Mouse (Mus musculus): Measurements from ENCODE around the gene Morn5. TPM values are rescaled to one million over a fixed set of nuclear protein-coding genes. Genes with fewer than 3 reads are reported as not detected.

The Morn5 gene
- polyA plus RNA-seq, 1 experiment from 2014 or later = 0.26 TPM

- ATAC-seq (ENCODE audit: insufficient read depth, low FRiP score, low read depth) = no peak
- H3K27me3 ChIP-seq (replicated peaks) = no peaks in the 10 kb centered on the region
- H3K9ac ChIP-seq = no peak overlapping the region
- H3K36me3 ChIP-seq = peaks cover 23% of the 10 kb centered on the region
- H3K4me1 ChIP-seq = 0 out of 2 replicates have a peak, but pooled peaks cover 5% of the 10 kb centered on the region
- no peak overlapping the region for H3K4me3 ChIP-seq (replicated peaks)
- H3K9me3 ChIP-seq = no peaks in the 10 kb centered on the region
- H3K4me2 ChIP-seq = no peak overlapping the region
- no peak overlapping the region for H3K27ac ChIP-seq
- 77% methylated on average over 7 of the region's 7 CpGs for WGBS
Observed at GRCm38 (mm10) chr2:36033966-36034365, 15.3 kb upstream of the Morn5 start.

DNA sequence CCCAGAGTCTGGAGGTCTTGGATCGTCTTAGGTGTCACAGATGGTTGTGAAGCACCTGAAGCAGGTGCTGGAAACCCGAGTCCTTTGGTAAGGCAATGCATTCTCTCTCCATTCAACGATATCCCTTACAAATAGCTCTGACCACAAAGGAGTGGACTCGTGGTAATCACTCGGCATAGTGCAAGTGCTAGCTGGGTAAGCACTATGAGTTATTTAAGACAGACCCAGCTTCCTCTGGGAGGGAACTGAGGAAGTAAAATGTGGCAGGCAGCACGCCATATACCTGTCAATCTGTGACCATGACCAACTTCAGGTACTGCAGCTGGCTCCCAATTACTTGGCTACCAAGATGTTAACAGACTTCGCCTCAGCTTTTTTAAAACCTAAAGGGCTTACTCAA is 14.4 kb upstream of the Morn5 start:
- no peak for ATAC-seq (ENCODE audit: insufficient read depth, low FRiP score, low read depth)
- no peaks in the 10 kb centered on the region for H3K27me3 ChIP-seq (replicated peaks)
- no peak overlapping the region for H3K4me2 ChIP-seq
- 81% methylated on average over 7 of the region's 7 CpGs for WGBS
- H3K9ac ChIP-seq = no peak overlapping the region
- H3K9me3 ChIP-seq = no peaks in the 10 kb centered on the region
- H3K4me1 ChIP-seq = 0 out of 2 replicates have a peak, but pooled peaks cover 5% of the 10 kb centered on the region
- no peak overlapping the region for H3K4me3 ChIP-seq (replicated peaks)
- peaks cover 23% of the 10 kb centered on the region for H3K36me3 ChIP-seq
- peak overlapping the region; percentile 32; the same call in 1 of the 2 replicates for H3K27ac ChIP-seq

- 54% methylated on average over 11 of the region's 11 CpGs for WGBS
Observed at GRCm38 (mm10) chr2:36035413-36036081, 13.7 kb upstream of the Morn5 start.

GRCm38 (mm10) chr2:36039297-36039985 is 9.8 kb upstream of the Morn5 start:
- Histone ChIP-seq H3K27ac (no peak overlapping the region), H3K4me1 (peaks cover 10% of the 10 kb centered on the region; the same call in 1 of the 2 replicates), H3K4me2 (no peak overlapping the region; the same call in 1 of the 2 replicates), H3K27me3 (replicated peaks) (no peaks in the 10 kb centered on the region), H3K9ac (no peak overlapping the region), H3K9me3 (no peaks in the 10 kb centered on the region), H3K4me3 (replicated peaks) (no peak overlapping the region), H3K36me3 (peaks cover 30% of the 10 kb centered on the region)
- peak; percentile 32; the same call in 1 of the 2 replicates for ATAC-seq (ENCODE audit: insufficient read depth, low FRiP score, low read depth)
- WGBS = 76% methylated on average over 7 of the region's 7 CpGs

More at GRCm38 (mm10) chr2:36035413-36036081, 13.7 kb upstream of the Morn5 start:
- H3K27me3 ChIP-seq (replicated peaks) = no peaks in the 10 kb centered on the region
- 0 out of 2 replicates have a peak, but pooled peaks cover 5% of the 10 kb centered on the region for H3K4me1 ChIP-seq
- peaks cover 23% of the 10 kb centered on the region for H3K36me3 ChIP-seq
- no peak overlapping the region for H3K9ac ChIP-seq
- peak overlapping the region; percentile 32 for H3K27ac ChIP-seq
- H3K9me3 ChIP-seq = no peaks in the 10 kb centered on the region
- no peak for ATAC-seq (ENCODE audit: insufficient read depth, low FRiP score, low read depth)
- no peak overlapping the region for H3K4me2 ChIP-seq
- H3K4me3 ChIP-seq (replicated peaks) = no peak overlapping the region

GRCm38 (mm10) chr2:36040872-36041271 is 8.4 kb upstream of the Morn5 start:
- Histone ChIP-seq H3K4me1 (peaks cover 10% of the 10 kb centered on the region; the same call in 1 of the 2 replicates), H3K4me2 (no peak overlapping the region), H3K9me3 (no peaks in the 10 kb centered on the region), H3K36me3 (peaks cover 27% of the 10 kb centered on the region), H3K27ac (no peak overlapping the region), H3K4me3 (replicated peaks) (no peak overlapping the region), H3K9ac (no peak overlapping the region), H3K27me3 (replicated peaks) (no peaks in the 10 kb centered on the region)
- 52% methylated on average over 1 of the region's 1 CpGs for WGBS
- ATAC-seq (ENCODE audit: insufficient read depth, low FRiP score, low read depth) = no peak

DNA sequence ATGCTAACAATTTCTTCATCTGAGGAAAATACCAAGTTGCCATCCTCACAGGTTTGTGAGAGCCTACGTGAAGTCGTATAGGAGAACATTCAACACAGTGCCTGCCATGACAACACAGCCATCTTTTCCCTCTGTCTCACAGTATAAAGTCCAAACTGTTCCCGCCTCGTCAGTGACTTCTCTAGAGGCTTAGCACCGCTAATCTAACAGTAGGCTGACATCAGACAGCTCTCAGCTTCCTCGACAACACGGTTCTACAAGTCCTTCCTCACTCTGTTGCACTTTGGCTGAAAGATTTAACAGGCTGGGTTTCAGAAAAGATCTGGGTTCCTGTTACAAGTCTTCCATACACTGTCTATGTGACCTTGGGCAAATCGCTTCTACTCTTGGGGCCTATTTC is 1.1 kb upstream of the Morn5 start:
- Histone ChIP-seq H3K36me3 (peaks cover 7% of the 10 kb centered on the region), H3K9ac (0 out of 2 replicates have a peak overlapping the region, but pooled peaks have one; percentile 68), H3K4me1 (peaks cover 11% of the 10 kb centered on the region), H3K4me3 (replicated peaks) (peak overlapping the region; percentile 85), H3K4me2 (peak overlapping the region; percentile 53), H3K9me3 (no peaks in the 10 kb centered on the region), H3K27ac (no peak overlapping the region), H3K27me3 (replicated peaks) (no peaks in the 10 kb centered on the region)
- 54% methylated on average over 8 of the region's 8 CpGs for WGBS
- ATAC-seq (ENCODE audit: insufficient read depth, low FRiP score, low read depth) = no peak

DNA sequence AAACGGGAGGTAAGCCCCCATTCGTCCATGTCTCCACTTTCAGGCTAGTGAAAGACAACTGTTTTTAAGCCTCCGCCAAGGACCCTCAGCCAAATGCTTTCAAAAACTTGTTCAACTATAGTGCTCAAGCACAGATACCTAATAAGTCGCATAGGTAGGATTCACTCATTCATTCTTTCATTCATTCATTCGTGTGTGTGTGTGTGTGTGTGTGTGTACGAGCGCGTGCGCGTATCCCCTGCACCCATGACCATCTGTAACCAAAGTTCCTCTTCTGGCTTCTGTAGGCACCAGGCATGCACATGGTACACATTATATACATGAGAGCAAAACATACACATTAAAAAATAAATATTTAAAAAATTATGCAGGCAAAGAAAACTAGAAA is 303 bp downstream of the Morn5 start:
- Histone ChIP-seq H3K4me2 (peak overlapping the region; percentile 53), H3K36me3 (no peaks in the 10 kb centered on the region), H3K4me3 (replicated peaks) (peak overlapping the region; percentile 85), H3K27ac (no peak overlapping the region), H3K4me1 (peaks cover 11% of the 10 kb centered on the region), H3K27me3 (replicated peaks) (no peaks in the 10 kb centered on the region), H3K9me3 (no peaks in the 10 kb centered on the region), H3K9ac (no peak overlapping the region)
- WGBS = 43% methylated on average over 10 of the region's 10 CpGs
- peak; percentile 24; the same call in 1 of the 2 replicates for ATAC-seq (ENCODE audit: insufficient read depth, low FRiP score, low read depth)

DNA sequence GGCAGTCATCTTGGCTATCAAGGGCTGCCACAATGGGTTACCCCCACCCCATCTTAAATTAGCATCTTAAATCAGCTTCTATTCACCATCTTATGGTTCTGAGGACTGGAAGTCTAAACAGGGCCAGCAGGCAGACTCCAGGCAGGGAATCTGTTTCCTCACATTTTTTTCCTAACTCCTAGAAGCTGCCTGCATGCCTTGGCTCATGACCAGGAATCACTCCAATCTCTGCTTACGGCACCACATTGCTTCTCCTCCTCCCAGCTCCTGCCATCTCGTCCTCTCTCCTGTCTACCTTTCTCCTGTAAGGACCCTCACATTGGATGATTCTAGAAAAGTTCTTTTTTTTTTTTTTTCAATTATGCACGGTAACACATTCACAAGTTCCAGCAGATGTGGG is 4.0 kb downstream of the Morn5 start:
- Histone ChIP-seq H3K9me3 (no peaks in the 10 kb centered on the region), H3K4me1 (peaks cover under 1% of the 10 kb centered on the region; the same call in 1 of the 2 replicates), H3K36me3 (no peaks in the 10 kb centered on the region), H3K27me3 (replicated peaks) (no peaks in the 10 kb centered on the region), H3K4me2 (no peak overlapping the region), H3K4me3 (replicated peaks) (no peak overlapping the region), H3K27ac (no peak overlapping the region), H3K9ac (no peak overlapping the region)
- 48% methylated on average over 3 of the region's 3 CpGs for WGBS
- no peak for ATAC-seq (ENCODE audit: insufficient read depth, low FRiP score, low read depth)

DNA sequence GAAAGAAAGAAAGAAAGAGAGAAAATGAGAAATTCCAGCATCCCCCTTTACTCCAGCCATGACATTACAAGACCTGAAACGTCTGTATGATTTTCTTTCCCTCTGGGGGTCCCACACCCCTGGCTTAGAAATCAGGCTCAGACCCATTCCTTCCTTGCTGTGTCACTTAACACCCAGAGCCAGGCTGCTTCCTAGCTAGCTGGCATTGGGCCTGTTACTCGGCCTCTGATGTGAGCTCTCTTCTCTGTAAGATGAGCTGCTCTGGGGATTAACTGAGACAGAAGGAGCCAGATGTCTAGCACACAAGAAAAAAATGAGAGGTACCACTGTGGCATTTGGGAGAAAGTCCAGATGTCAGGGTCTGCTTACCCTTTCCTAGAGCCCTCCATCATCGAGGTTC is 7.0 kb downstream of the Morn5 start:
- no peak overlapping the region for H3K27ac ChIP-seq
- WGBS = 41% methylated on average over 3 of the region's 3 CpGs
- no peak overlapping the region for H3K4me3 ChIP-seq (replicated peaks)
- no peaks in the 10 kb centered on the region for H3K4me1 ChIP-seq
- H3K9me3 ChIP-seq = no peaks in the 10 kb centered on the region
- ATAC-seq (ENCODE audit: insufficient read depth, low FRiP score, low read depth) = no peak
- H3K36me3 ChIP-seq = no peaks in the 10 kb centered on the region
- H3K27me3 ChIP-seq (replicated peaks) = no peaks in the 10 kb centered on the region
- H3K4me2 ChIP-seq = no peak overlapping the region
- H3K9ac ChIP-seq = no peak overlapping the region

DNA sequence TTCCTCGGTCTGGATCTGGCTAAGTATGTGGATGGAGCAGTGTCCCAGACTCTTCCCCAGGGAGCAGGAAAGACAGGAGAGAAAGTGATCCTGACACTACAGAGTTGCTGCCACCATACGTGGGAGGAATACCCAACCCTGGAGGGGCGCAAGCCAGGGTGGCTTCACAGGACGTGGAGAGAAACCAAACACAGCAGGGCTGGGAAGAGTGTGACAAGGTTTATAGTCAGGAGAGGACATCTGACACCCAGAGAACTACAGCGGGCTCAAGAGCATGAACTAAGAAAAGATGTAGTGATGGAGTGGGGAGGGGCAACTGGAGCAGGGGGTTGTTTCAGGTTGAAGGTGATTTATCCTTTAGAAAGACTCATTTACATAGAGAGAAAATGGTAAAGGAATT is 12.2 kb downstream of the Morn5 start:
- Histone ChIP-seq H3K4me3 (replicated peaks) (no peak overlapping the region), H3K9me3 (no peaks in the 10 kb centered on the region), H3K9ac (no peak overlapping the region), H3K36me3 (no peaks in the 10 kb centered on the region), H3K27me3 (replicated peaks) (no peaks in the 10 kb centered on the region), H3K27ac (no peak overlapping the region), H3K4me1 (no peaks in the 10 kb centered on the region), H3K4me2 (no peak overlapping the region)
- no peak for ATAC-seq (ENCODE audit: insufficient read depth, low FRiP score, low read depth)
- 59% methylated on average over 5 of the region's 5 CpGs for WGBS

DNA sequence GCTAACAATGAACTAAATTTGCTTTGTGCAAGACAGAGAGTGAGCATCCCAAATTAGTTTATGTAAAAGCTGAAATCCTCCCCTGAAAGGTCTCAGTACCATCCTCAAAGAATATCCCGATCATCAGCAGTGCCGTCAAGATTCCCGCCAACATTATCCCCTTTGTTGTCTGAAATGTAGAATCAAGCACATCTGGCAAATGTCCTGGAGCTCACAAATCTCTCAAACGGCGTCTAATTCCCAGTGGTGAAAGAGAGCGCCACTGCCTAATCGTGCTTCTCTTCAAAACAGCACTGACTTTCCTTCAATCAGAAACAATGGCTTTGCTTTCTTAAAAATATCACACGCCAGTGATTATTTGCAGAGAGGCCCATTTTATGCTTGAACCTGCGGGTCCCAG is 17.9 kb downstream of the Morn5 start:
- Histone ChIP-seq H3K9ac (no peak overlapping the region), H3K27me3 (replicated peaks) (no peaks in the 10 kb centered on the region), H3K9me3 (no peaks in the 10 kb centered on the region), H3K4me2 (no peak overlapping the region), H3K27ac (no peak overlapping the region), H3K36me3 (no peaks in the 10 kb centered on the region), H3K4me3 (replicated peaks) (no peak overlapping the region), H3K4me1 (no peaks in the 10 kb centered on the region)
- WGBS = 54% methylated on average over 9 of the region's 9 CpGs
- ATAC-seq (ENCODE audit: insufficient read depth, low FRiP score, low read depth) = no peak

DNA sequence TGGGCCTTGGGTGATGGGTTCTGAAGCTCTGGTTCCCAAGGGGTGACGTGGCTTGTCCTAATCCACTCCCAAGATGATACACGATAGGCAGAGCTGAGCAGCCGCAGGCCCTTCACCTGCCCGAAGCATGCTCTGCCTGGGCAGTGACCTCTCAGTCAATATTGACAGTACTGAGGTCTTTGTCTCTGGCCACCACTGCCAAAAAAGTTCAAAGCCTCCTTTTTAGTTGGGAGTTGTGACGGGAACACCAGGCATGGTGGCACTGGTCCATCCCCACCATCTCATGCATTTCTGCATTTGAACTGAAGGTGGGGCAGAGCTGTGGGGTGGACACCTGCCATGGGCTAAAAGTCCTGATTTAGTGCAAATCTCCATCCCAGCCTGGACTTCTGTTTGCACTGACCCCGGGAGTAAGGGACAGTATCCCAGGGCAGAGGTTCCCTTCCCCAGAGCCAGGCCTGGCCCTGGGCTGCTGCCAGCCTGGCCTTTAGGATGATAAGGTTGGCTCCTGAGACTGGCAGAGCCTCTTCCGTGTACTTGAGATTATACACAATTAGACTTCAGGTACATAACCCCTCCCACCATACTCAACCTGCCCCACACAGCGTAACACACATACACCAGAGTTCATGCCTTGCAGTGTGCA is 22.5 kb downstream of the Morn5 start:
- ATAC-seq (ENCODE audit: insufficient read depth, low FRiP score, low read depth) = no peak
- no peaks in the 10 kb centered on the region for H3K27me3 ChIP-seq (replicated peaks)
- no peak overlapping the region for H3K4me3 ChIP-seq (replicated peaks)
- H3K4me1 ChIP-seq = 0 out of 2 replicates have a peak, but pooled peaks cover under 1% of the 10 kb centered on the region
- no peak overlapping the region for H3K9ac ChIP-seq
- 62% methylated on average over 8 of the region's 8 CpGs for WGBS
- no peak overlapping the region for H3K4me2 ChIP-seq
- H3K27ac ChIP-seq = no peak overlapping the region
- H3K9me3 ChIP-seq = no peaks in the 10 kb centered on the region
- no peaks in the 10 kb centered on the region for H3K36me3 ChIP-seq

All from stomach, embryonic 15.5 days (tissue).